Mouse (Mus musculus) adipocyte (in vitro differentiated cells): ENCODE measurements at regions not wholly inside any gene's neighbourhood (a gene's known extent, or its start where the extent isn't known, plus 50 kb on each side); places are given as distances from the start of the nearest gene placed in this dataset.

Experiments used
- DNase-seq: peaks from one replicate; pipeline ENCODE4 v3.0.0-alpha.2; 2016; ENCODE audit warnings: low spot score

DNA sequence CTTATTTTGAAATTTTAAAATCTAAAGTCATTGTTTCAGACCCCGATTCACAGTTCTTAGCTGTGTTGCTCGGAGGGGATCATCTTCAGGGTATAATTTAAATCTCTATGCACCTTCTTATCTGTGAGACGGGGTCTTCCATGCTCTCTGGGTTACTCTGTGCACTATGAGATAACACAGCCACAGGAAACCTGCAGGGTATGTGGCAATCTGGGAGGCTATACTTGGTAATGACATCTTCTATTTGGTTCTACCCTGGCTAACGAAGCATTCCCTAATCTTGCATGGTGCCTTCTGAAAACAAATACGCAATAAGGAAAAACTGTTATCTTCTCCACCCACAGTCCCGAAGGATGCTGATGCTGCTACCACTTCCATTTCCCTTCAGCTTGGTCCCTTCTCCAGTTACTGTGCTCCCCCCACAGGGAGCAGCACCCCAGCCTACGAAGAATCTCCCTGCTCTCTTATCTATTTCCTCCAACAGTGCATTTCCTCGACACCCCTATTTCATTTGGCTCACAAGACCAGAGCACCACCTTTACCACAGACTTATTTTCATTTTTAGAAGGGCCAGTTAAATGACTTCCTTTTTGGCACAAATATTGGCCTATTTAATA, 378.2 kb downstream of the Gm9195 start:
- no peak for DNase-seq

DNA sequence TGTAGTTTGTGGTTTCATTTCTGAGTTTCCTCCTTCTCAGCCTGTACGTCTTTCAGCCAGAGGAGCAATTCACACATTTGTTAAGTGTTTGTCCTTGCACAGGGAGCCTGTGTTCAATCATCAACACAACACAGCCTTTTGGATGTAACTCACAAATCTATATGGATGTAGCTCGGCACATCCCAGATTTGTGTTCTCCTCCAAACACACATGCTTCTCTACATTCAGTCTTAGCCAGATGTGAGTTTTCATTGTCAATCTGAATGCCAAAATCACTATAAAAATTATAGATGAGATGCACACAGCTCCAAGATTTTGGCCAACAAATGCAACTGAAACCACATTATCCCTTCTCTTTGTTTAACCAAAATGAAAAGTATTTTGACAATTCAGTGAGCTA, 380.9 kb downstream of the Gm9195 start:
- DNase-seq: no peak

GRCm38 (mm10) chr14:72091579-72091978, 400.1 kb downstream of the Gm9195 start:
- DNase-seq: no peak

DNA sequence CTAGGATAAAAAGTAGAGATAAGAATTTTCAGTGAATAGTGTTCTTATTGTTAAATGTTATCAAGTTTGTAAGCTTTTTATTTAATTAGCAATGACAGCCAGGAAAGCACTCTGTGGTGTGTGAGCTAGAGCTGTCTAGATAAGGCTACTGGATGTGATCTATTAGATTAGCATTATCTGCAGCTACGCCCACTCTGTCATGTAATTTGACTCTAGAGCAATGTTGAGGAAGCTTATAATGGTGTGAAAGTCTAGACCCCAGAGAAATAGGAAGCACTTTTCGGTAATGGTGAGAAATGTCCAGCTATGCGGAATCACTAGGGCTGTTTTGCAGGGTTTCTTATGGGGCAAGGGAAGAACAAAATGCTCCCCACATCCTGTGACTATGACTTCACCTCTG, 410.2 kb downstream of the Gm9195 start:
- DNase-seq: no peak

GRCm38 (mm10) chr14:72064111-72064812, 427.4 kb downstream of the Gm9195 start:
- no peak for DNase-seq

GRCm38 (mm10) chr14:72042881-72043236, 448.8 kb downstream of the Gm9195 start:
- no peak for DNase-seq

GRCm38 (mm10) chr14:72042112-72042880, 449.3 kb downstream of the Gm9195 start:
- no peak for DNase-seq

GRCm38 (mm10) chr14:72030396-72030795, 461.2 kb downstream of the Gm9195 start:
- DNase-seq: no peak

- no peak for DNase-seq
Observed at GRCm38 (mm10) chr14:72027362-72028020, 464.1 kb downstream of the Gm9195 start.

DNA sequence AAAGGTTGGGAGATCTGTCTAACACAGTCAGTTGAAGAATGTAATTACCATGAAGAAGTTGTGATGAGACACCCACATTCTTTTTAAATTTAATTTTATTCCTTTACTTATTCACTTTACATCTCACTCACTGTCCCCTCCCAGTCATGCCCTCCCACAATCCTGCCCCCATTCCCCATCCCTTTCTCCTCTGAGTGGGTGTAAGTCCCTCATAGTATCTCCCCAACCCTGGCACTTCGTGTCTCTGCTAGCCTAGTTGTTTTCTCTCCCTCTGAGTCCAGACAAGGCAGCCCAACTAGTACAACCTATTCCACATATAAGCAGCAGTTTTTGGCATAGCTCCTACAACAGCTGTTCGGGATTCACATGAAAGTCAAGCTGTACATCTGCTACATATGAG, 487.3 kb downstream of the Gm9195 start:
- DNase-seq: no peak

DNA sequence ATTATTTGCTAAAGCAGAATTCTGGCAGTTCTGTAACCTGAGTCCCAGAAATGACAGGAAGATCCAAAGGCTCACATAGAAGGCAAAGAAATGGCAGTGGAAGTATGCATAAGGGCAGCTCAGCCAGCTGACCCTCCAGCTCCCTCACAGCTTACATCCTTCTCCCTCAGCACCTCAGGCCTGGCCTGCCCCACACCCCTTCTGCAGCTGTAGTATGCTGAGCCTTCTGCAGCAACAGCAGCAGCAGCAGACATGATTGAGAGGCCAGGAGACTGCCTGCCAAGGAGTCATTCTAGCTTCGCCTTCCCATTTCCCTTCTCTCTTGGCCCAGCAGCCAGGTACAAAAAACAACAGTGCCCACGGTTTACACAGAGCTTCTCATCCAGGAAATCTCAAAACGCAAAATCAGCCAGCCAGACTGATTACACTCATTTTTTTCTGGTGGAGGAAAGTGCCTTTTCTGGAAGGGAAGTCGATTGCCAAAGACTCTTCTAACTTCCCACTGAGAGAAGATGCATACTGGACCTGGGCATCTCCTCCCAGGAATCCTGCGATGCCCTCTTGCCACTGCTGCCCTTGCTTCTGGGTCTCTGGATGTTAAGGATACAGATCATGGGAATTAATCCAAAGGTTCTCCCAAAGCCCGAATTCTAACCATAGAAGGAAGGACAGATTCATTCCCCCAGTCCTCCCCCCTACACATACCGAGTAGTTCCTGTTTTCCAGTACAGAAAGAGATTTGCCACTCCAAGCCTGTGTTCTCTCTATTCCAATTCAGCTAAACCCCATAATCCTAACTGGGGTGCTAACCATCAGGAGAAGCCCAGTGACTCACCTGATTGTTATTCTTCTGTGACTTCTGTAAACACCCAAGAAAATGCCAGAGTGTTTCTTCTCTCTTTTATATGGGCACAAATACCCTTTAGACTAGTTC, 489.2 kb downstream of the Gm9195 start:
- DNase-seq: no peak

- DNase-seq: no peak
Observed at GRCm38 (mm10) chr14:71973016-71973415, 518.6 kb downstream of the Gm9195 start.

DNA sequence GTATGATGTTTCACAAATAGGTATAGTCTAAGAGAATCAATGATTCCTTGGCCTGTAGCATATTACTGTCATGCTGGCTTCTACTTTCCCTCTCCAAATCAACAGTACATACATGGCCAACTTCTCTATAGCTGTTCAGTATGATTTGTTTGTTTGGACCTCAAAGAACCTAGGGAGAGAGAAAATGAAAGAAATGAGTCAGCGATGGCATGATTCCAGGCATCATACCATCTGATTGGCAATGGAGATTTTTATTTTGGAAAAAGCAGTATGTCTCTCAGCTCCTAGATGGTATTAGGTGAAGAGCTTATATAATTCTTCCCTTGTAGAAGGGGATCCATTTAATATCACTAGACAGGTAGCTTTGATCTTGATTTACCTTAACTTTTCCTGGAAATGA, 519.1 kb downstream of the Gm9195 start:
- DNase-seq: no peak

GRCm38 (mm10) chr14:71967646-71968045, 524.0 kb downstream of the Gm9195 start:
- DNase-seq: no peak

DNA sequence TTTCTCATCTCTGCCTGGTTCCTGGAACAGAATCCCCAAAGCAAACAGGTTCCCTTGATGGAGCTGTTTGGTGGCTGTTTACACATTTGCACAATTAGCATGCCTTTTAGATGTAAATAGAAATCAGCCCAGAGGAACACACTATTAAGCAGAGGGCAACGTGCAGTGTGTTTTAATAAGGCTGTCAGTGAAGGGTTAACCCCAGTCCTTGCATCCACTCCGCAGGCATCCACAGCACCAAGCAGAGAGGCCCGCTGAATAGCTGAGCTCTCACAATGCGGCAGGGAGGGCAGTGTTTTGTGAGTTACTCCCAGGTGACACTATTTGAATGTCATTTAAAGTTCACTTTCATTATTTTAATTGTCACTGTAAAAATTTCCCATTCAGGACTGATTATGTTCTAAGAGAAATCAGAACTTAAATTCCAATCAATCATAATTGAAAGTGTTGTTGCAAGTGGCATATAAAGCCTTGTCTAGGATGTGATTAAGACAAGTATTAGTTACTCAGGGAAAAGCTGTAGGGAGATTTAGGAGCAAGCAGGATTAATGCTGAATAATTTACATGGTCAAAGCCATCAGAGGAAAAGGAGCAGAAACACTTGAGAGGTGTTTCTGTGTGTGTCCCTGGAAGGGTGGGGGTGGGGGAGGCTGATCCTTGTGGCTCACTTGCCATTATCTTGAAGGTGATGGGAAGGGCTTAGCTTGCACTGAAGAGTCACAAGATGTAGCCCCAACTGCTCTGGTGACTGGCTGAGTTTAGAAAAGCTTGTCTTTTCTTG, 528.1 kb downstream of the Gm9195 start:
- DNase-seq: no peak

DNA sequence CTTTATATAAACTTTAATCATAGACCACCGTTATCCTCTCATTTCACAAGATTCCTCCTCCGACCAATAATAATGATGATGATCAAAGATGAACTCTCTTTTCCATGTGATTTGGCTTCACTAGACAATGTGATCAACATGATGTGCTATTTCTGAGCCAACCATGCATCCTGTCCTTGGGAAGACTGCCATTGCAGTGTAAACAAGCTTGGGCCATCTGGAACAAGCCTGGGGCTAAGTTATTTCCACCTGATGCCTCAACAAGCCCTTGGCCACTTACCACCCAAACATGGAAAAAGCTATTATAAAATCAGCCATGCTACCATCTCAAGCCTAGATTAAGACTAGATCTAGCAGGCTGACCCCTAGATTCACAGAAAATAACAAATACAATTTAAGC, 542.9 kb downstream of the Gm9195 start:
- DNase-seq: no peak

DNA sequence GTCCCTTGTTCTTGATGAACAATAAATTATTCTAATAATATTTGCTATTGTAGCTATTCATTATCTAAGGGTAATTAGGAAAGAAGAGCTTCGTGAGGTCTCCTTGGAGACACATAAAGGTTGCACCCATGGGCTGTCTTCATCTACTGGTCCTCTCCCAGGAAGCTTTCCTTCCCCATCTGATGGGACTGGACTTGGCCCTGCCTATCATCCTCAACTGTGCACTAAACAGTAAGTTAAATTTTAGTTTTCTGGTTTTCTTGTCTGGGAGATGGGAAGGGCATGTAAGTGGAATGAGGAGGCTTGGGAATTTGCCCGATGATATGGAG, 554.5 kb downstream of the Gm9195 start:
- DNase-seq: no peak

DNA sequence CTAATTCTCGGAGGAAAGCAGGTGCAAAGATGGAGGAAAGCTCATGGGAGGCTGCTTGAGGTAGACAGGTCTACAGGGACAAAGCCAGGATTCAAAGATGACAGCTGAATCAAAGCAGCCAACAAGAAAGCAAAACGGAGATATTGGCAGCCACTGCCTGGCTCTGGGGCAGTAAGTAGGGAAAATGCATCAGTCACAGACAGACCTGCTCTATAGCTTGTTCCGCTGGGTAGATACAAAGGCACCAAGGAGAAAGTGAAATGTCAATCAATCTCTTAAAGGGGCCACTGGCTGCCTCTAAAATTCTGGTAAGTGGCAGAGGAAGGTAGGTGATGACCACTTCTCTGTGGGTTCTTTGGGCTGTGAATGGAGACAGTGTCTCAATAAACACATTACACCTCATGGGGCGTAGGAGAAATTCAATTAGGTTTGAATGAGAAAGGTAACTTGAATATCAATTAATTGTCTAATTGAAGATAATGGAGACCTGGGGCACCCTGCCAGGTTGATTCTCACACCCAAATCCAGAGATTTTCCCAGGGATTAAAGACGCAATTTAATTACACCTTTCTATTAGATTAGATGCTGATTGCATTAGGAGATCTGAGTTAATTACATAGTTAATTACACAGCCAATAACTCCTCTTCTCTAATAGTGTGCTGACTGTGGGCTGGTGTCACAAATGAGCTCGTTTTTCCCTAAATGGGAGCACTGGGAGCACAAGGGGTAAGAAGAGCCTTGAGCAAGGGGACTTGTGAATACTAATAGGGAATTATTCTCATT, 555.1 kb downstream of the Gm9195 start:
- no peak for DNase-seq

- no peak for DNase-seq
Observed at GRCm38 (mm10) chr14:71915964-71916363, 575.7 kb downstream of the Gm9195 start.

DNA sequence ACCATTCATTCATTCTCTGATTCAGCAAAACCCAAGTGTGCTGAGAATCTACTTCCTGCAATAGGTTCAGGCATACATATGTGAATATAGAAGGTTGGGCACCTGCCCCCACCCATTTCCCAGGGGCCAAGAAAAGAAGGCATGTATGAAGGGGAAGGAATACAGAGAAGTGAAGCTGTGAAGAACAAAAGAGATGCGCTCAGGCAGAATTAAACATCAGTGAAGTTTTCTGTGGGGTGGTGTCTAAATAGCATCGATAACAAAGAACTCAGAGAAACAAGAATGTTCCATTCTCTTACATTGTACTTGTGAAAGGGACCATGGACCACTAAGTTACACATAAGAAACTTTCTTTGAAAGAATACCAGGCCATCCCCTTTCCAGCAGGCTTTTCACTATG, 580.7 kb downstream of the Gm9195 start:
- DNase-seq: no peak
